Mouse (Mus musculus) embryonic facial prominence, embryonic 15.5 days (tissue): ENCODE measurements around the gene Sec61g. TPM values are rescaled to one million over a fixed set of nuclear protein-coding genes. Genes with fewer than 3 reads are reported as not detected.
"Not testable (repeated sequence)": the region's sequence is repeated elsewhere in the genome, so short reads cannot be mapped to it uniquely, and the experiment has no call there.

Experiments used
- ATAC-seq: fragments of 200-750 bp; cut with Nextera tagmentation; 2 replicates; pipeline ENCODE4 v1.8.0; 2017; ENCODE audit warnings: low read depth, moderate TSS enrichment; ENCODE audit not compliant: insufficient number of reproducible peaks, low FRiP score, low TSS enrichment
- H3K27ac ChIP-seq: fragments of 300-500 bp; sonication (generic); replicated peaks from 2 replicates; pipeline ENCODE4 v1.5.1; 2015; ENCODE audit warnings: mild to moderate bottlenecking, inconsistent platforms
- H3K27me3 ChIP-seq: fragments of 300-500 bp; sonication (generic); 2 replicates; pipeline ENCODE4 v1.6.1; 2015; ENCODE audit warnings: inconsistent platforms
- H3K36me3 ChIP-seq: fragments of 300-500 bp; sonication (generic); 2 replicates; pipeline ENCODE4 v1.6.1; 2015; ENCODE audit warnings: mild to moderate bottlenecking, inconsistent platforms
- H3K4me1 ChIP-seq: fragments of 300-500 bp; sonication (generic); 2 replicates; pipeline ENCODE4 v1.6.1; 2015; ENCODE audit warnings: inconsistent platforms
- H3K4me2 ChIP-seq: fragments of 300-500 bp; sonication (generic); replicated peaks from 2 replicates; pipeline ENCODE4 v1.6.1; 2015; ENCODE audit warnings: mild to moderate bottlenecking, inconsistent platforms
- H3K4me3 ChIP-seq: fragments of 300-500 bp; sonication (generic); replicated peaks from 2 replicates; pipeline ENCODE4 v1.5.1; 2015; ENCODE audit warnings: mild to moderate bottlenecking, inconsistent platforms
- H3K9ac ChIP-seq: fragments of 300-500 bp; sonication (generic); 2 replicates; pipeline ENCODE4 v1.6.1; 2015; ENCODE audit warnings: inconsistent platforms
- H3K9me3 ChIP-seq: fragments of 300-500 bp; sonication (generic); replicated peaks from 2 replicates; pipeline ENCODE4 v1.6.1; 2016; ENCODE audit warnings: inconsistent platforms
- WGBS: fragments of 180-500 bp; shearing (Covaris S2); methylation state at CpG from one replicate; pipeline ENCODE4 v1.1.7; 2015; 5-methylcytosine and 5-hydroxymethylcytosine counted together
- polyA plus RNA-seq: library from polyadenylated mRNA; unstranded; fragments of >200 nt; fragmentation: Nextera tagmentation; extraction: Ambion mirVana; gene quantifications from 2 replicates; pipeline ENCODE4 v1.2.1, GENCODE M21; 2015

Sec61g gene
- polyA plus RNA-seq, 1 experiment from 2014 or later = 41.4 TPM

DNA sequence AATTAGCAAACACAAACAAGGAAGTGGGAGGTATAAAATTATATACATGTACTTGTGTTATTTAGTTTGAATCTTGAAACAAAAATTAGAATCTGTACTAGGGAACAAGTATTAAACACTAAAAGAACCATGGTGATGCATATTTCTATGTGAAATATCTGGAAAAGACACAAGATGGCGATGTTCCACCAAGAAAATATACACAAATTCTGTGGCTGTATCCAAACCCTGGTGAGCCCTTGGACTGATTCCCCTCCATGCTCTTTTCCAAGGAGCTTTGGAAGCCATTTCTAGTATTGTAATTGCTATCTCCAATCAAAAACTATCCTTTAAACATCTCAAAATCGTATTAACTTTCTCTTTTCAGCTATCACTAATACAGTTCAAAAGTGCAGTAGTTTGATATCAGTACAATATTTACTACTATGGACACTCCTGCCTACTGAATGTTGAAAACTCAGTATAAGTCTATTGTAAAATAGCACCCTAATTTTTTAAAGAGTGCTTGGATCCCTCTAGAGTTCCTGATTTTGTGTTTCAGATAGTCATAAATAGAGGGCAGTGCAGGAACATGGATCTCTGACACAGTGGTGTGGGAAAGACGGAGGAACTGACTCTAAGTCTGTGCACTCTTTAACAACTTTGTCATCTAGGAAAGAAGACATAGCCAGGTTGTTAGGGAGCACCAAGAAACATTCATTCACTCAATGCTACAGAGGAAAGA lies 16.8 kb upstream of the Sec61g start:
- ATAC-seq = no peak
- Histone ChIP-seq H3K9me3 (no peaks in the 10 kb centered on the region), H3K36me3 (no peaks in the 10 kb centered on the region), H3K27ac (no peak overlapping the region), H3K4me3 (no peak overlapping the region), H3K9ac (no peak overlapping the region), H3K4me2 (no peak overlapping the region), H3K27me3 (no peaks in the 10 kb centered on the region), H3K4me1 (no peaks in the 10 kb centered on the region)
- 38% methylated on average over 3 of the region's 3 CpGs for WGBS

DNA sequence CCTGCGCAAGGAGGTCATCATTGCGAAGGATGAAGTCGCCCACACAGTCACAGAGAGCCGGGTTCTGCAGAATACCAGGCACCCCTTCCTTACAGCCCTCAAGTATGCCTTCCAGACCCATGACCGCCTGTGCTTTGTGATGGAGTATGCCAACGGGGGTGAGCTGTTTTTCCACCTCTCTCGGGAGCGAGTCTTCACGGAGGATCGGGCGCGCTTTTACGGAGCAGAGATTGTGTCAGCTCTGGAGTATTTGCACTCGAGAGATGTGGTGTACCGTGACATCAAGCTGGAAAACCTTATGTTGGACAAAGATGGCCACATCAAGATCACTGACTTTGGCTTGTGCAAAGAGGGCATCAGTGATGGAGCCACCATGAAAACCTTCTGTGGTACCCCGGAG lies 6.8 kb upstream of the Sec61g start:
- not testable (repeated sequence) for H3K9ac ChIP-seq, H3K27me3 ChIP-seq, H3K4me1 ChIP-seq, H3K27ac ChIP-seq, H3K36me3 ChIP-seq, H3K4me3 ChIP-seq, H3K4me2 ChIP-seq, ATAC-seq, H3K9me3 ChIP-seq
- WGBS = 95% methylated on average over 16 of the region's 16 CpGs

DNA sequence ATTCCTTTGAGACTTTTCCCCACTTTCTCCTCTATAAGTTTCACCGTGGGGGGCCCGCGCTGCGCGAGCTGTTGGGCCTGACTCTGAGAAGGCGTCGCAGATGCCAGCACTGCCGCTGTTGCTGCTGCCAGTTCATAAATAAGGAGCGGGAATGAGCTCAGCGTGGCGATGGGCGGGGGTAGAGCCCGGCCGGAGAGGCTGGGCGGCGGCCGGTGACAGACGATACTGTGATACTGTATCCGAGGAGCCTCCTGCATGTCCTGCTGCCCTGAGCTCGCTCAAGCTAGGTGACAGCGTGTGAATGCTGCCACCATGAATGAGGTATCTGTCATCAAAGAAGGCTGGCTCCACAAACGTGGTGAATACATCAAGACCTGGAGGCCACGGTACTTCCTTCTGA lies 5.9 kb upstream of the Sec61g start:
- not testable (repeated sequence) for H3K9me3 ChIP-seq, ATAC-seq, H3K9ac ChIP-seq, H3K27me3 ChIP-seq, H3K36me3 ChIP-seq, H3K4me1 ChIP-seq, H3K27ac ChIP-seq, H3K4me2 ChIP-seq, H3K4me3 ChIP-seq
- 65% methylated on average over 23 of the region's 23 CpGs for WGBS

DNA sequence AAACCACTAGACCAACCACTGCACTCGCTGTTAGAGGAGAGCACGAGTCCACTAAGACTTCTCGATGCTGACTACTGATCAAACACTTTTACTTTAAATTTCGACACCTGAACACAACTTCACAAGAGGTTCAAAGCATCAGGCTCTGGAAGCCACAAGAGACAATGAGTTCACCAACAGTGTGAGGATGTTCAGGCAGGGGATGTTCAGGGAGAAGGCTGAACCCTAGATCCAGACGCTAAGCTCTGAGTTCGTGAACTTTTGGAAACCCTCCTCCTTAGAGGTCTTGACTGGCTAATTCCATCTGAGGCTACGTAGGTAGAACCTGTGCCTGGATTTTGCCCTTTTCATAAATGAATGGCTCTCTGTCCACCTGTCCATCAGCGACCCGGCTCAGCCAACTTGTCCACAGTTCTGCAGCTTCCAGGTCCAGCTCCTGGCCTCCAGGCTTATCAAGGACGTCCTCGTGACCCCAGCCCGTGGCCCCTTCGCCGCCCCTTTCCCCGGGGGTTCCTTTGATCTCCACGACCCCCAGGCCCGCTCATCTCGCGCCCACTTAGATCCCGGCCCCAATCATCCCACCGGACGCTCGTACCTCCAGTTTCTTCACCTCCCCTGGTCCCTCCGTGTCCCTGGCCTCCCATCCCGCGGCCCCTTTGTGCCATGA lies 766 bp downstream of the Sec61g start:
- WGBS = 2% methylated on average over 26 of the region's 26 CpGs
- peak overlapping the region; percentile 96 for H3K27ac ChIP-seq

DNA sequence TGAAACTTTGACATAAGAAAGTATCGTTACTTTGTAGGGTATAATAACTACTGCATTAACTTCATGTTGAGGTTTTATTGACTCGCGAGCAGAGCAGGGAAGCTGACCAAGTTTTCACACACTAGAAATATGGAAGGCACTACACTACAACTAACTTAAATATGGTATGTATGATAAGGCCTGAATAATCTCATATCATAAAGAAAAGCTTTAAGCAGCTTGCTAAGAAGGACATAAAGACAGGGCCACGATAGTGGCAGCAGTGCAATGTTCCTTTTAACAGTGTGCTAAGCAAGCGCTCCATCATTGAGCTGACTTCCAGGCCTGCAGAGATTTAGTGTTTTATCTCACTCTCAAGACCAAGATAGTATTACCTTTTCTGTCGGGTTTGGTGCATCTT lies 2.3 kb downstream of the Sec61g start:
- peaks cover 35% of the 10 kb centered on the region for H3K36me3 ChIP-seq
- H3K4me1 ChIP-seq = peaks cover 6% of the 10 kb centered on the region; the same call in 1 of the 2 replicates
- H3K27ac ChIP-seq = no peak overlapping the region
- no peak for ATAC-seq
- 97% methylated on average over 6 of the region's 6 CpGs for WGBS
- H3K27me3 ChIP-seq = no peaks in the 10 kb centered on the region
- H3K4me2 ChIP-seq = no peak overlapping the region
- no peak overlapping the region for H3K4me3 ChIP-seq
- H3K9me3 ChIP-seq = no peaks in the 10 kb centered on the region
- H3K9ac ChIP-seq = no peak overlapping the region

More for the DNA sequence above, 766 bp downstream of the Sec61g start:
- Histone ChIP-seq H3K4me1 (peaks cover 6% of the 10 kb centered on the region; the same call in 1 of the 2 replicates), H3K4me3 (peak overlapping the region; percentile 94), H3K27me3 (no peaks in the 10 kb centered on the region), H3K4me2 (peak overlapping the region; percentile 56), H3K9me3 (no peaks in the 10 kb centered on the region), H3K9ac (peak overlapping the region; percentile 97), H3K36me3 (peaks cover 28% of the 10 kb centered on the region)
- ATAC-seq = peak; percentile 49

DNA sequence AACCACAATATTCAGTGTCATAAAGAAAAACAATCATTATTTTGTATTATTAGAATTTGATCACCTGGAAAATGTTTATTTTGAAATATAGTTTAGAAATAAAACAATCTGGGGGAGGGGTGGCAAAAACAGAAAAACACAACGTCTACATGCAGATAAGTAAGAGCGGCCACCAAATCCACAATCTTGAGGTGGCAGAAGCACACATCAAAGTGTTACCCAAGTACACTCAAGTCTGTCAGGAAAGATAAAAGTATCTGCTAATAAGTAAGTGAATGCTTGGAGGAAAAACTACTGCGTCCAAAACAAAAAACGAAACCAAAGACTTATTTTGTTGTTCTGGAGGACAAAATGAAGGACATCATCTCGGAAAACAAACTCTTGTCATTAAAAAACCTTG lies 5.1 kb downstream of the Sec61g start:
- Histone ChIP-seq H3K4me1 (peaks cover 6% of the 10 kb centered on the region; the same call in 1 of the 2 replicates), H3K9me3 (no peaks in the 10 kb centered on the region), H3K9ac (no peak overlapping the region), H3K27ac (no peak overlapping the region), H3K27me3 (no peaks in the 10 kb centered on the region), H3K4me3 (no peak overlapping the region), H3K36me3 (peaks cover 42% of the 10 kb centered on the region), H3K4me2 (no peak overlapping the region)
- WGBS = 93% methylated on average over 5 of the region's 5 CpGs
- ATAC-seq = no peak

DNA sequence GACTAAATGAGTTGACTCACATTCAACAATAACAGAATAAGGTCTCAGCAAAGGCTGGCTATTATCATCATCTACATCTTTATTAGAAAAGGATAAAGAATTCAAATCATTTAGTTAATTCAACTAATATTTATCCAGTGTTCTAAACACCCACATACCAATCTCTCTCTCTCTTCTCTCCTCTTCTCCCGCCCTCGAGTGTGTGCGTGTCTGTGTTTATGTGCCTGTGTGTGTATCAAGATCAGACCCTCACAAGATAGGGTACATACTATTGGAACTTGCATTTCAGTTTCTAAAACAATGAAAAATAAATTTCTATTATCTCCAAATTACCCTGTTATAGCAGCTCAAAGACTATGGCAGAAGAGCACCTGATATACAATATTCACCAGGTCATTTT lies 5.5 kb downstream of the Sec61g start:
- no peak for ATAC-seq
- H3K27ac ChIP-seq = no peak overlapping the region
- no peak overlapping the region for H3K9ac ChIP-seq
- peaks cover 6% of the 10 kb centered on the region; the same call in 1 of the 2 replicates for H3K4me1 ChIP-seq
- peaks cover 42% of the 10 kb centered on the region for H3K36me3 ChIP-seq
- H3K4me2 ChIP-seq = no peak overlapping the region
- WGBS = 91% methylated on average over 3 of the region's 3 CpGs
- H3K9me3 ChIP-seq = no peaks in the 10 kb centered on the region
- H3K27me3 ChIP-seq = no peaks in the 10 kb centered on the region
- H3K4me3 ChIP-seq = no peak overlapping the region

DNA sequence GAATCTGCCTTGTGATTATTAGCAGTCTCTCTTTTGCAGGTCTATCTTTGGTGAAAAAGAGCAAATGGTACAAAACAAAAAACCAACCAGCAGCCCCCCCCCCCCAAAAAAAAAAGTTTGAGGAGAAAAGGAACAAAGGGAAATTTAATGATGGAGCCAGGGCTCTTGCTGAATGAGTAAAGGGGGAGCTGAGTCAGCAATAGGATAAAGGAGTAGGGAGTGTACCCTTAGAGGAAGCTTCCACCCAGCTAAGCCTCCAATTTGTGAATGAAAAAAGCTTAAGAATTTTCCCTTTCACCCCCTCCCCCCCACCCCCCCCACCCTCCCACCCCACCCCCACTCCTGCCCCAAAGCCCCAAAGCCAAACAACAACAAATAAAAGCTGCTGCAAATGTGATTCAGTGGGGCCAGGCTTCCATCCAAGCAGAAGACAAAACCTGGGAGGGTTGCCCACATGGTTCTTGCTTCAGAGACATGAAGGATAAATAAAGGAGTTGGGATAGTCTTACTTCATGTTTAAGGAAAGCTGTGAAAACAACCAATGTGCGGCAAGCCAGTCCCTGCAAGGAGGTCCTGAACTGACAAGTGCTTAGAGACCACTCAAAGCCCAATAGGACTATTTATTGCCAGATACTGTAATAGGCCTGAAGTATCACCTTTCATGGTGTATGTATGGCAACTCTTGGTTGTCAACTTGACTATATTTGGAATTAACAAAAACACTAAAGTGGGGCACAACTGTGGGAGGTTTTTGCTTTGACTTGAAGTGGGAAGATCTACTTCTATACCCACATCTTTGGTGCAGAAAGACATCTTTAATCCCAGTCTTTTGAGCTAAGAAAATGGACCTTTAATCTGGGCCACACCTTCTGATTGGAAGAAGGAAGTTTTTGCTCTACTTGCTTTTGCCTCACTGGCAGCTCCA lies 9.3 kb downstream of the Sec61g start:
- H3K27ac ChIP-seq = no peak overlapping the region
- H3K36me3 ChIP-seq = peaks cover 23% of the 10 kb centered on the region
- no peak overlapping the region for H3K9ac ChIP-seq
- no peak overlapping the region for H3K4me3 ChIP-seq
- WGBS = 33% methylated on average over 1 of the region's 1 CpGs
- no peaks in the 10 kb centered on the region for H3K4me1 ChIP-seq
- no peaks in the 10 kb centered on the region for H3K27me3 ChIP-seq
- no peak overlapping the region for H3K4me2 ChIP-seq
- ATAC-seq = no peak
- no peaks in the 10 kb centered on the region for H3K9me3 ChIP-seq

Other genes starting within 250 kb of the Sec61g start
- gene Egfr, start 243.7 kb upstream of the Sec61g start, polyA plus RNA-seq = 16.1 and 22.5 TPM in 2 replicates